Mouse (Mus musculus) heart, postnatal 0 days (tissue): ENCODE measurements at regions not wholly inside any gene's neighbourhood (a gene's known extent, or its start where the extent isn't known, plus 50 kb on each side); places are given as distances from the start of the nearest gene placed in this dataset.

Experiments
- ATAC-seq: fragments of 200-750 bp; cut with Nextera tagmentation; 2 replicates; pipeline ENCODE4 v1.8.0; 2017; ENCODE audit warnings: low read depth, moderate number of reproducible peaks, moderate library complexity; ENCODE audit not compliant: insufficient read depth
- DNase-seq: peaks from one replicate; pipeline ENCODE4 v3.0.0-alpha.2; 2016; ENCODE audit warnings: low spot score
- H3K27ac ChIP-seq: fragments of 300-500 bp; sonication (generic); 2 replicates; pipeline ENCODE4 v1.5.1; 2014; ENCODE audit warnings: low read depth, mild to moderate bottlenecking
- H3K27me3 ChIP-seq: fragments of 300-500 bp; sonication (generic); 2 replicates; pipeline ENCODE4 v1.6.1; 2014; ENCODE audit warnings: low read length, mixed read lengths; ENCODE audit not compliant: control insufficient read depth, insufficient read depth
- H3K36me3 ChIP-seq: fragments of 300-500 bp; sonication (generic); replicated peaks from 2 replicates; pipeline ENCODE4 v1.6.1; 2014; ENCODE audit warnings: low read length, mixed read lengths; ENCODE audit not compliant: control insufficient read depth, insufficient read depth
- H3K4me1 ChIP-seq: fragments of 300-500 bp; sonication (generic); 2 replicates; pipeline ENCODE4 v1.6.1; 2014; ENCODE audit warnings: antibody characterized with exemption; ENCODE audit not compliant: control insufficient read depth, insufficient read depth
- H3K4me2 ChIP-seq: fragments of 300-500 bp; sonication (generic); 2 replicates; pipeline ENCODE4 v1.6.1; 2014; ENCODE audit warnings: low read depth, mild to moderate bottlenecking, low read length, moderate library complexity
- H3K4me3 ChIP-seq: fragments of 300-500 bp; sonication (generic); 2 replicates; pipeline ENCODE4 v1.5.1; 2014; ENCODE audit warnings: low read depth, low read length
- H3K9ac ChIP-seq: fragments of 300-500 bp; sonication (generic); replicated peaks from 2 replicates; pipeline ENCODE4 v1.6.1; 2014; ENCODE audit warnings: low read depth, low read length, mixed read lengths
- H3K9me3 ChIP-seq: fragments of 300-500 bp; sonication (generic); replicated peaks from 2 replicates; pipeline ENCODE4 v1.6.1; 2016; ENCODE audit warnings: low read length; ENCODE audit not compliant: control insufficient read depth
- CTCF ChIP-seq: IDR thresholded peaks from 2 replicates; pipeline ENCODE4 v1.5.1; 2016; ENCODE audit warnings: antibody characterized with exemption, control low read depth, low read depth
- EP300 ChIP-seq: IDR thresholded peaks from 2 replicates; pipeline ENCODE4 v1.6.1; 2016; ENCODE audit warnings: antibody characterized with exemption, low read depth
- WGBS: fragments of 180-500 bp; shearing (Covaris S2); extraction: QIAGEN DNeasy Blood & Tissue Kit; methylation state at CpG from one replicate; pipeline ENCODE4 v1.1.7; 2014; 5-methylcytosine and 5-hydroxymethylcytosine counted together

GRCm38 (mm10) chr1:77629496-77630281 is 114.8 kb upstream of the Epha4 start:
- 55% methylated on average over 9 of the region's 9 CpGs for WGBS

DNA sequence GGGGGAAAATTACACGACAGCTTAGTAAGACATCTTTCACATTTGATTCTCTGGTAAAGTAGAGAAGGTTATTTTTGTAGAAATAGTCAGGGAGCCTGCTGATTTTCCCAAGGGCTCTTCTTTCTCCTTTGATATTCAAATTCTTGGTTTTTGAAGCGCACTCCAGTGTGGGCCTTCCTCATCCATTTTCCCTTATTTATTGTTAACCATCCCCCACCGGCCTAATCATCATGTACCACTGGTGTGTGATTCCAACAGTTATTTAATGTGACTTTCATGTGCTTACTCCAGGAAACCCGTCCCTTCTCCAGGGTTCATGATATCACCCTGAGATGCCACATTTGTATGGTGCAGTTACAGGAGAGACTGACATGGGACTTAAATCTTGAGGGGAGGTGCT is 114.0 kb upstream of the Epha4 start:
- H3K4me2 ChIP-seq: no peak overlapping the region
- TF ChIP-seq EP300: no peak
- no peak for TF ChIP-seq CTCF
- no peak overlapping the region for H3K27ac ChIP-seq
- H3K36me3 ChIP-seq: no peaks in the 10 kb centered on the region
- no peak overlapping the region for H3K4me3 ChIP-seq
- no peaks in the 10 kb centered on the region for H3K4me1 ChIP-seq
- no peaks in the 10 kb centered on the region for H3K27me3 ChIP-seq
- 70% methylated on average over 4 of the region's 4 CpGs for WGBS
- no peak overlapping the region for H3K9ac ChIP-seq
- no peak for ATAC-seq
- DNase-seq: no peak
- H3K9me3 ChIP-seq: no peaks in the 10 kb centered on the region

More at GRCm38 (mm10) chr1:77629496-77630281, 114.8 kb upstream of the Epha4 start:
- no peak for ATAC-seq
- H3K9me3 ChIP-seq: no peaks in the 10 kb centered on the region
- H3K27me3 ChIP-seq: no peaks in the 10 kb centered on the region
- no peak overlapping the region for H3K4me3 ChIP-seq
- TF ChIP-seq EP300 (no peak), CTCF (no peak)
- H3K9ac ChIP-seq: no peak overlapping the region
- no peak overlapping the region for H3K27ac ChIP-seq
- no peak for DNase-seq
- no peaks in the 10 kb centered on the region for H3K36me3 ChIP-seq
- no peak overlapping the region for H3K4me2 ChIP-seq
- H3K4me1 ChIP-seq: no peaks in the 10 kb centered on the region

DNA sequence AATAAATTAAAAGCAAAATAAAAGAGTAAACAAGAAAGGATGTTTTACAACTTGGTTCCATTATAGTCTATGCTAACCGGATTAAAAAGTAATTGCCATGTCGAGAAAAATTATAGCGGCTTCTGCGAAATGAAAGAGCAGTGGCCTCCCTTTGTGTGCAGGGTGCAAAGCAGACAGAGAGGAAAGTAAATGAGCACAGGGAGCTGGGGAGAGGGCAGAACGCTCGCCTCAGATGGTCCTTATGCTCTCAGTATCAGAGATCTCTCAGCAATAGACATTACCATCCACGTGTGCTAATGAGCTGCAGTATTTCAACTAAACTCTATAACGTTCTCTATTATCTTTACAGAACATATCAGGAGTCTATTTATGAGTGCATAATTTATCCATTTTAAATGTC is 102.6 kb upstream of the Epha4 start:
- Histone ChIP-seq H3K36me3 (no peaks in the 10 kb centered on the region), H3K4me2 (no peak overlapping the region), H3K4me1 (no peaks in the 10 kb centered on the region), H3K9me3 (no peaks in the 10 kb centered on the region), H3K27ac (no peak overlapping the region), H3K9ac (no peak overlapping the region), H3K4me3 (no peak overlapping the region), H3K27me3 (no peaks in the 10 kb centered on the region)
- DNase-seq: no peak
- WGBS: 85% methylated on average over 8 of the region's 8 CpGs
- TF ChIP-seq CTCF: no peak
- TF ChIP-seq EP300: no peak
- ATAC-seq: no peak

DNA sequence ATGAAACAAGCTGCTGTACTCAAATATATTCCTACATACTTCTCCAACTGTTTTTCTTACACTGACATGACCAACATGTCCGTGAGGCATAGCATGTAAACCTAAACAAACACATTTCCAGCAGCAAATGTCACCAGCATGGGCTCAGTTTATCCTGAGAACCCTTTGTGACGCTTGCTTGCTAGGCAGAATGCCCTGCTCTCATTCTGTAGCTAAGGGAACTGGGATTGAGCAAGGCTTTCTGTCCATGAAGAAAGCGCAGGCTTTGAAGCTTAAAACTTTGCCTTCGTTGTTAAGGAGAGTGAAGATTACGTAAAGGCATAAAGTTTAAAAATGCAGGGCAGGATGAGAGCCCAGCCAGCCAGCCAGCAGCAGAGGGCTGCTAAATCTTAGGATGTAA is 85.6 kb upstream of the Epha4 start:
- Histone ChIP-seq H3K36me3 (no peaks in the 10 kb centered on the region), H3K4me1 (no peaks in the 10 kb centered on the region), H3K27me3 (no peaks in the 10 kb centered on the region), H3K27ac (no peak overlapping the region), H3K4me3 (no peak overlapping the region), H3K4me2 (no peak overlapping the region), H3K9ac (no peak overlapping the region), H3K9me3 (no peaks in the 10 kb centered on the region)
- ATAC-seq: no peak
- TF ChIP-seq EP300 (no peak), CTCF (no peak)
- DNase-seq: no peak
- 74% methylated on average over 5 of the region's 5 CpGs for WGBS

GRCm38 (mm10) chr1:77592649-77593048 is 77.8 kb upstream of the Epha4 start:
- Histone ChIP-seq H3K9ac (no peak overlapping the region), H3K4me2 (no peak overlapping the region), H3K36me3 (no peaks in the 10 kb centered on the region), H3K27me3 (no peaks in the 10 kb centered on the region), H3K4me1 (no peaks in the 10 kb centered on the region), H3K4me3 (no peak overlapping the region), H3K9me3 (no peaks in the 10 kb centered on the region), H3K27ac (no peak overlapping the region)
- 77% methylated on average over 4 of the region's 4 CpGs for WGBS
- TF ChIP-seq CTCF (no peak), EP300 (no peak)
- ATAC-seq (no peak), DNase-seq (no peak)

- no peak for TF ChIP-seq CTCF
- TF ChIP-seq EP300: no peak
These were observed 77.4 kb upstream of the Epha4 start for GRCm38 (mm10) chr1:77592248-77592647.

More at GRCm38 (mm10) chr1:77592248-77592647, 77.4 kb upstream of the Epha4 start:
- Histone ChIP-seq H3K4me3 (no peak overlapping the region), H3K27me3 (no peaks in the 10 kb centered on the region), H3K4me2 (no peak overlapping the region), H3K9me3 (no peaks in the 10 kb centered on the region), H3K9ac (no peak overlapping the region), H3K4me1 (no peaks in the 10 kb centered on the region), H3K36me3 (no peaks in the 10 kb centered on the region), H3K27ac (no peak overlapping the region)
- ATAC-seq (no peak), DNase-seq (no peak)
- 80% methylated on average over 7 of the region's 7 CpGs for WGBS
